Comparison of ENCODE assay signal across 8 mouse cellular contexts in genomic region chr10:53115028-53115427, GRCm38 (mm10).
DNase-seq lines count a peak whose midpoint lies in the region; ATAC-seq and TF ChIP-seq lines count a peak whose summit lies in the region.

No protein-coding gene starts in this region.

- TF ChIP-seq POLR2A in heart, adult 2 months (IDR thresholded peaks at IDR 0.05; ENCODE audit: insufficient read depth, low read depth, low read length): no peak

- peak overlapping the region; percentile 2; the same call in 1 of the 2 replicates for H3K27ac ChIP-seq in heart, adult 2 months
- no peak overlapping the region for H3K27ac ChIP-seq in heart, embryonic 11.5 days (ENCODE audit: low read depth, low read length)
- no peak overlapping the region for H3K27ac ChIP-seq in embryonic facial prominence, embryonic 14.5 days (replicated peaks; ENCODE audit: low read depth, low read length)
- no peak overlapping the region for H3K27ac ChIP-seq in midbrain, embryonic 14.5 days (replicated peaks; ENCODE audit: low read depth, low read length)
- H3K27ac ChIP-seq in stomach, embryonic 14.5 days (ENCODE audit: low read length): no peak overlapping the region

- H3K9ac ChIP-seq in heart, adult 2 months (ENCODE audit: low read depth, low read length): no peak overlapping the region
- H3K9ac ChIP-seq in heart, embryonic 11.5 days (ENCODE audit: low read depth, low read length): no peak overlapping the region
- H3K9ac ChIP-seq in embryonic facial prominence, embryonic 14.5 days (ENCODE audit: low read depth, low read length): no peak overlapping the region
- no peak overlapping the region for H3K9ac ChIP-seq in midbrain, embryonic 14.5 days (replicated peaks; ENCODE audit: low read length)
- no peak overlapping the region for H3K9ac ChIP-seq in stomach, embryonic 14.5 days (replicated peaks; ENCODE audit: low read depth, low read length)

- no peaks in the 10 kb centered on the region for H3K4me1 ChIP-seq in heart, adult 2 months (ENCODE audit: control insufficient read depth, insufficient read depth, low read length)
- 0 out of 2 replicates have a peak, but pooled peaks cover 2% of the 10 kb centered on the region for H3K4me1 ChIP-seq in heart, embryonic 11.5 days (ENCODE audit: control insufficient read depth, insufficient read depth, low read length)
- no peaks in the 10 kb centered on the region for H3K4me1 ChIP-seq in embryonic facial prominence, embryonic 14.5 days (ENCODE audit: control insufficient read depth, insufficient read depth, low read length)
- no peaks in the 10 kb centered on the region for H3K4me1 ChIP-seq in midbrain, embryonic 14.5 days (ENCODE audit: control insufficient read depth, insufficient read depth, low read length)
- no peaks in the 10 kb centered on the region for H3K4me1 ChIP-seq in stomach, embryonic 14.5 days (ENCODE audit: control insufficient read depth, insufficient read depth, low read length)

- TF ChIP-seq EP300 in heart, adult 2 months (IDR thresholded peaks at IDR 0.05; ENCODE audit: insufficient read depth, low read depth, low read length): no peak

- peak; percentile 55 to 74 for DNase-seq in heart, adult 2 months
- DNase-seq in adrenal gland, postnatal 36 days: peak; percentile 78 to 80
- peak; percentile 25 for DNase-seq in embryonic facial prominence, embryonic 14.5 days (ENCODE audit: low spot score)
- peak; percentile 70 to 80 for DNase-seq in heart, postnatal 14 days
- peak; percentile 23 for DNase-seq in layer of hippocampus, adult 9-11 months
- peak; percentile 67 for DNase-seq in midbrain, embryonic 14.5 days

- TF ChIP-seq CTCF in heart, adult 2 months (IDR thresholded peaks at IDR 0.05): peak; percentile 95

- H3K27me3 ChIP-seq in heart, adult 2 months (ENCODE audit: control insufficient read depth, insufficient read depth, low read length): no peaks in the 10 kb centered on the region
- no peaks in the 10 kb centered on the region for H3K27me3 ChIP-seq in heart, embryonic 11.5 days (ENCODE audit: control insufficient read depth, insufficient read depth, low read length)
- H3K27me3 ChIP-seq in embryonic facial prominence, embryonic 14.5 days (replicated peaks; ENCODE audit: control insufficient read depth, insufficient read depth, low read length): no peaks in the 10 kb centered on the region
- no peaks in the 10 kb centered on the region for H3K27me3 ChIP-seq in midbrain, embryonic 14.5 days (ENCODE audit: control insufficient read depth, insufficient read depth, low read length)
- H3K27me3 ChIP-seq in stomach, embryonic 14.5 days (ENCODE audit: control insufficient read depth, insufficient read depth, low read length): no peaks in the 10 kb centered on the region

- WGBS in heart, adult 2 months: 24% methylated on average over 3 of the region's 3 CpGs
- 19% methylated on average over 3 of the region's 3 CpGs for WGBS in heart, embryonic 11.5 days (ENCODE audit: insufficient replicate concordance)
- 32% methylated on average over 3 of the region's 3 CpGs for WGBS in embryonic facial prominence, embryonic 14.5 days
- 20% methylated on average over 3 of the region's 3 CpGs for WGBS in midbrain, embryonic 14.5 days
- 23% methylated on average over 3 of the region's 3 CpGs for WGBS in stomach, embryonic 14.5 days

- H3K79me2 ChIP-seq in heart, adult 2 months (replicated peaks; ENCODE audit: control insufficient read depth, insufficient read depth, low read length): no peaks in the 10 kb centered on the region

- no peak overlapping the region for H3K4me2 ChIP-seq in heart, embryonic 11.5 days
- H3K4me2 ChIP-seq in embryonic facial prominence, embryonic 14.5 days (ENCODE audit: low read depth, low read length): no peak overlapping the region
- no peak overlapping the region for H3K4me2 ChIP-seq in midbrain, embryonic 14.5 days (ENCODE audit: low read length)
- no peak overlapping the region for H3K4me2 ChIP-seq in stomach, embryonic 14.5 days (replicated peaks; ENCODE audit: low read depth, low read length)

- H3K4me3 ChIP-seq in heart, adult 2 months: no peak overlapping the region
- H3K4me3 ChIP-seq in heart, embryonic 11.5 days (ENCODE audit: low read depth, low read length): no peak overlapping the region
- no peak overlapping the region for H3K4me3 ChIP-seq in embryonic facial prominence, embryonic 14.5 days (ENCODE audit: low read depth, low read length)
- H3K4me3 ChIP-seq in midbrain, embryonic 14.5 days (replicated peaks; ENCODE audit: low read depth, low read length): no peak overlapping the region
- H3K4me3 ChIP-seq in stomach, embryonic 14.5 days (ENCODE audit: low read depth, low read length): no peak overlapping the region

- no peaks in the 10 kb centered on the region for H3K36me3 ChIP-seq in heart, adult 2 months (ENCODE audit: control insufficient read depth, insufficient read depth, low read length)
- H3K36me3 ChIP-seq in heart, embryonic 11.5 days (ENCODE audit: control insufficient read depth, insufficient read depth, low read length): no peaks in the 10 kb centered on the region
- H3K36me3 ChIP-seq in embryonic facial prominence, embryonic 14.5 days (ENCODE audit: control insufficient read depth, insufficient read depth, low read length): no peaks in the 10 kb centered on the region
- H3K36me3 ChIP-seq in midbrain, embryonic 14.5 days (ENCODE audit: control insufficient read depth, insufficient read depth, low read length): no peaks in the 10 kb centered on the region
- H3K36me3 ChIP-seq in stomach, embryonic 14.5 days (ENCODE audit: control insufficient read depth, insufficient read depth, low read length): no peaks in the 10 kb centered on the region

- ATAC-seq in heart, embryonic 11.5 days (replicated peaks; ENCODE audit: insufficient number of reproducible peaks, low FRiP score, low TSS enrichment): no peak
- no peak for ATAC-seq in embryonic facial prominence, embryonic 14.5 days (ENCODE audit: low read depth)
- no peak for ATAC-seq in midbrain, embryonic 14.5 days (ENCODE audit: low FRiP score, low TSS enrichment)
- 0 out of 2 replicates have a peak, but pooled peaks have one; percentile 14 for ATAC-seq in stomach, embryonic 14.5 days (ENCODE audit: insufficient number of reproducible peaks, insufficient read depth, low FRiP score, low read depth)

- intact Hi-C loops in heart, adult 2 months (cut with DNase I): loop anchor here (1.0 to 2.0 kb wide), 3 partner anchors 190 to 413 kb away; no protein-coding TSS in a partner anchor
- intact Hi-C loops in heart, postnatal 14 days (cut with DNase I): loop anchor here (5.0 kb wide), 2 partner anchors 192 to 412 kb away; no protein-coding TSS in a partner anchor

- H3K9me3 ChIP-seq in heart, embryonic 11.5 days (replicated peaks; ENCODE audit: control insufficient read depth, low read length): no peaks in the 10 kb centered on the region
- no peaks in the 10 kb centered on the region for H3K9me3 ChIP-seq in embryonic facial prominence, embryonic 14.5 days (ENCODE audit: control insufficient read depth, low read length)
- H3K9me3 ChIP-seq in midbrain, embryonic 14.5 days (ENCODE audit: control insufficient read depth, low read length): no peaks in the 10 kb centered on the region
- no peaks in the 10 kb centered on the region for H3K9me3 ChIP-seq in stomach, embryonic 14.5 days (ENCODE audit: control insufficient read depth, low read depth, low read length)

Comparison
In these comparisons a context has a peak if more than half of its experiments do, and no peak if none do; other contexts are left out.
1. DNase-seq: peak in every context shown above with its lines; median percentile 79 in adrenal gland, postnatal 36 days; 75 in heart, postnatal 14 days; 67 in midbrain, embryonic 14.5 days; 64 in heart, adult 2 months; 25 in embryonic facial prominence, embryonic 14.5 days; 23 in layer of hippocampus, adult 9-11 months.